Mouse (Mus musculus) embryonic facial prominence, embryonic 14.5 days (tissue): ENCODE measurements around the gene Stat5b. TPM values are rescaled to one million over a fixed set of nuclear protein-coding genes. Genes with fewer than 3 reads are reported as not detected.

Source experiments
- ATAC-seq: fragments of 200-750 bp; cut with Nextera tagmentation; 2 replicates; pipeline ENCODE4 v1.8.0; 2017; ENCODE audit warnings: low read depth, moderate number of reproducible peaks, moderate TSS enrichment
- DNase-seq: peaks from one replicate; pipeline ENCODE4 v3.0.0-alpha.2; 2015; ENCODE audit warnings: low spot score
- H3K27ac ChIP-seq: fragments of 300-500 bp; sonication (generic); replicated peaks from 2 replicates; pipeline ENCODE4 v1.5.1; 2014; ENCODE audit warnings: low read depth, mild to moderate bottlenecking, low read length, moderate library complexity
- H3K27me3 ChIP-seq: fragments of 300-500 bp; sonication (generic); replicated peaks from 2 replicates; pipeline ENCODE4 v1.6.1; 2014; ENCODE audit warnings: low read length; ENCODE audit not compliant: control insufficient read depth, insufficient read depth
- H3K36me3 ChIP-seq: fragments of 300-500 bp; sonication (generic); 2 replicates; pipeline ENCODE4 v1.6.1; 2014; ENCODE audit warnings: low read length, mixed read lengths; ENCODE audit not compliant: control insufficient read depth, insufficient read depth
- H3K4me1 ChIP-seq: fragments of 300-500 bp; sonication (generic); 2 replicates; pipeline ENCODE4 v1.6.1; 2014; ENCODE audit warnings: antibody characterized with exemption, low read length; ENCODE audit not compliant: control insufficient read depth, insufficient read depth
- H3K4me2 ChIP-seq: fragments of 300-500 bp; sonication (generic); 2 replicates; pipeline ENCODE4 v1.6.1; 2014; ENCODE audit warnings: low read depth, mild to moderate bottlenecking, low read length, moderate library complexity, mixed read lengths
- H3K4me3 ChIP-seq: fragments of 300-500 bp; sonication (generic); 2 replicates; pipeline ENCODE4 v1.5.1; 2014; ENCODE audit warnings: low read depth, mild to moderate bottlenecking, low read length
- H3K9ac ChIP-seq: fragments of 300-500 bp; sonication (generic); 2 replicates; pipeline ENCODE4 v1.6.1; 2014; ENCODE audit warnings: low read depth, mild to moderate bottlenecking, low read length, moderate library complexity, mixed read lengths
- H3K9me3 ChIP-seq: fragments of 300-500 bp; sonication (generic); 2 replicates; pipeline ENCODE4 v1.6.1; 2016; ENCODE audit warnings: low read length; ENCODE audit not compliant: control insufficient read depth
- WGBS: fragments of 180-500 bp; shearing (Covaris S2); extraction: QIAGEN DNeasy Blood & Tissue Kit; methylation state at CpG from one replicate; pipeline ENCODE4 v1.1.7; 2014; 5-methylcytosine and 5-hydroxymethylcytosine counted together
- polyA plus RNA-seq: library from polyadenylated mRNA; unstranded; fragments of >200 nt; fragmentation: Nextera tagmentation; extraction: Ambion mirVana; gene quantifications from 2 replicates; pipeline ENCODE4 v1.2.1, GENCODE M21; 2014

The Stat5b gene
- polyA plus RNA-seq, 1 experiment from 2014 or later: 27.6 TPM

DNA sequence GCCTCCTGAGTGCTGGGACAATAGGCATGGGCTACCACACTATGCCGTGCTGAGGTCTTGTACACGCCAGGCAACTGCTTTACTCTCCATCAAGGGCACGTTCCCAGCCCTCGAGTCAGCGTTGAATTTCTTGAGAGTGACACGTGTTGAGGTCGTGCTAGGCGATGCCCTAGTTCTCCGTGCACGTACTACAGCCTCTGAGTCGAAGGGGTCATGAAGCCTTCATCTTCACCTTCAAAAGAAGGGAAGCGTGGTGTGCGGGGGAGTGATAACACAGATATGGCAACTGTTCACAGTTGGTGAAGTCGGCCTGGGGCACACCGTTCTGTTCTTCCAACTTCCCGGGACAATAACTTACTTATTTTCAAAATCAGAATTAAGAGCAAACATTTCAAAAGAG lies 30.9 kb downstream of the Stat5b start:
- H3K9ac ChIP-seq: no peak overlapping the region
- 48% methylated on average over 16 of the region's 16 CpGs for WGBS
- no peaks in the 10 kb centered on the region for H3K27me3 ChIP-seq
- H3K4me3 ChIP-seq: no peak overlapping the region
- H3K4me1 ChIP-seq: peaks cover 9% of the 10 kb centered on the region
- H3K9me3 ChIP-seq: no peaks in the 10 kb centered on the region
- ATAC-seq: no peak
- no peak overlapping the region for H3K27ac ChIP-seq
- no peaks in the 10 kb centered on the region for H3K36me3 ChIP-seq
- H3K4me2 ChIP-seq: no peak overlapping the region
- DNase-seq: no peak

- H3K4me3 ChIP-seq: no peak overlapping the region
- no peak for ATAC-seq
- WGBS: 76% methylated on average over 8 of the region's 8 CpGs
These were observed 31.5 kb downstream of the Stat5b start for GRCm38 (mm10) chr11:100819048-100819447.

DNA sequence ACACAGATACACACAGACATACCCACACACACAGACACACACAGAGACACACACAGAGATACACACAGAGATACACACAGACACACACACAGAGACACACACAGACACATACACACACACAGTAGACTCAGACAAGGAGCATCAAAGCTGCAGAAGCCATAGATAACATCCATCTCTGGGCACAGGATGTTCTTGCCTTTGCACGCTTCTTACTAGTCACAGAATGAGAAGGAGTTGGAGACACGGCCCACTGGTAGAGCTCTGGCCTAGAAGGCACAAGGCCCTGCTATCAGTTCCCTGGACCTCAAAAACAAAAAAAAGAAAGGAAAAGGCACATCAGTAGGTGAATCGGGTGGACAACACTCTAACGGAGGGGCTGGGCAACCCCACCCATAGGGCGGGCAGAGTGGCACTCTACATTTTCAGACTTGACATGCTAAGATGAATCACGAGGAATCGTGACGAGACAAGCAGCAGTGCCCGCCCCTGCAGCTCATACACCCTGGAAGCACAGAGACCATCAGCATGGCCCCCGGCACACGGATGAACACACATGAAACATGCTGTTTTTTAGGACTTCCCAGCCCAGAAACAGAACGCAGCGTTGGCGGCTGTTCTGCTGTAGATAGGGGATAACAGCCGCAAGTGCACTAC lies 32.0 kb downstream of the Stat5b start:
- Histone ChIP-seq H3K4me2 (no peak overlapping the region), H3K27me3 (no peaks in the 10 kb centered on the region), H3K36me3 (no peaks in the 10 kb centered on the region), H3K9me3 (no peaks in the 10 kb centered on the region), H3K27ac (no peak overlapping the region), H3K4me3 (no peak overlapping the region), H3K4me1 (peaks cover 9% of the 10 kb centered on the region), H3K9ac (no peak overlapping the region)
- ATAC-seq: no peak
- WGBS: 91% methylated on average over 15 of the region's 15 CpGs
- DNase-seq: no peak

More at GRCm38 (mm10) chr11:100819048-100819447, 31.5 kb downstream of the Stat5b start:
- Histone ChIP-seq H3K9me3 (no peaks in the 10 kb centered on the region), H3K27ac (no peak overlapping the region), H3K4me1 (peaks cover 9% of the 10 kb centered on the region), H3K4me2 (no peak overlapping the region), H3K9ac (no peak overlapping the region), H3K36me3 (no peaks in the 10 kb centered on the region), H3K27me3 (no peaks in the 10 kb centered on the region)
- no peak for DNase-seq

DNA sequence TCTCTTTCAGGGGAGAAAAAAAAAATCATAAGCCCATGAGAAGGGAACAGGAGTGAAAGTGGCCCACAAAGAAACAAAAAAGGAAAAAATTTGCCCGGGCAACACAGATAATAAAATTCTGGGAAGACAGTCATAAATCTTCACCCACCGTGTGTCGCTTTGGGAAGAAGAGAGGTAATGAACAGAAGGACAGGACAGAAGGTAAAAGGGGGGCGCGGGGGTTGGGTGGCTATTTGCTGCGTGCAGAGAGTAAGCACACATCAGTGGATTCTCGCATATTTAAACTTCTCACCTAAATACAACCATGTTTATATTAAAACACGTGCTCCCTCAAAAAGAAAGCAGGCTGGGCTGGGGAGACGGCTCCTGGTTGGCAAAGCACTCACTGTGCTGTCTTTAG lies 33.2 kb downstream of the Stat5b start:
- H3K27ac ChIP-seq: no peak overlapping the region
- H3K9me3 ChIP-seq: no peaks in the 10 kb centered on the region
- no peak overlapping the region for H3K4me2 ChIP-seq
- ATAC-seq: no peak
- H3K27me3 ChIP-seq: no peaks in the 10 kb centered on the region
- no peaks in the 10 kb centered on the region for H3K36me3 ChIP-seq
- peaks cover 9% of the 10 kb centered on the region for H3K4me1 ChIP-seq
- H3K9ac ChIP-seq: no peak overlapping the region
- H3K4me3 ChIP-seq: no peak overlapping the region
- WGBS: 76% methylated on average over 9 of the region's 9 CpGs
- no peak for DNase-seq

GRCm38 (mm10) chr11:100816801-100817200 lies 33.7 kb downstream of the Stat5b start:
- Histone ChIP-seq H3K4me3 (no peak overlapping the region), H3K36me3 (no peaks in the 10 kb centered on the region), H3K9ac (no peak overlapping the region), H3K4me1 (peaks cover 9% of the 10 kb centered on the region), H3K9me3 (no peaks in the 10 kb centered on the region), H3K4me2 (no peak overlapping the region), H3K27me3 (no peaks in the 10 kb centered on the region), H3K27ac (no peak overlapping the region)
- WGBS: 78% methylated on average over 4 of the region's 4 CpGs
- no peak for ATAC-seq
- no peak for DNase-seq

DNA sequence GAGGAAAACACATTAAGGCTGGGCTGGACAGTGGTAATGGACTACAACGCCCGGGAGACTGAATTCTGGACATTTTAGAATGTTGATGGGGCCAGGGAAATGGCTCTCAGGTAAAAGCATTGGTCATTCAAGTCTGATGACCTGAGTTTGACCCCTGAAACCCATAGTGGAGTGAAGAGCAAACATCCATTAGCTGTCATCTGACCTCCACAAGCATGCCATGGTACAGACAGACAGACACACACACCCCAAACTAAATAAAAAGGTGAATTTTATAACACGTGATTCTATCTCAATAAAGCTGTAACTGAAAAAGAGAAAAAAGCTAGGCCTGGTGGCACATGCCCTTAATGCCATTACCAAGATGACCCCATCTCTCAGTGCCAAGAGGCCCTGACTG lies 34.2 kb downstream of the Stat5b start:
- ATAC-seq (no peak), DNase-seq (no peak)
- Histone ChIP-seq H3K27ac (no peak overlapping the region), H3K4me1 (peaks cover 9% of the 10 kb centered on the region), H3K9ac (no peak overlapping the region), H3K9me3 (no peaks in the 10 kb centered on the region), H3K4me3 (no peak overlapping the region), H3K27me3 (no peaks in the 10 kb centered on the region), H3K4me2 (no peak overlapping the region), H3K36me3 (no peaks in the 10 kb centered on the region)
- WGBS: 80% methylated on average over 3 of the region's 3 CpGs

DNA sequence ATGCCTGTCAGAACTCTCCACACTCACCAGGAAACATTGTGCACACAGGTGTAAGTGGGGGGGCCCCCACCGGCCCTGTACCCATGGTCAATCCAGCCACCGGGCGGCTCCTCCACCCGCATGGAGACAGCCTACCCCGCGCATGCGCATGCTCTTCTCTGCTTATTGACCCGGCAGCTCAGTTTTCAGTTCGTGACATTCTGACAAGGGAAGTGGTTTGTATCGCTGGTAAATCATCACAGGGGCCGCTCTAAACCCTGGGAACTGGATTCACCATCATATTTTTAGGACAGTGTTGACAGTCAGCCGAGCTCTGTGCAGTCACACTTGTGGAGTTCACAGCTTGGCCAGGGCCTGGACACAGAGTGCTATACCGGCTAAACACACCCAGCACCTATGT lies 36.0 kb downstream of the Stat5b start:
- ATAC-seq (no peak), DNase-seq (peak; percentile 66)
- H3K27ac ChIP-seq: no peak overlapping the region
- H3K4me3 ChIP-seq: no peak overlapping the region
- H3K4me2 ChIP-seq: peak overlapping the region; percentile 35
- no peaks in the 10 kb centered on the region for H3K27me3 ChIP-seq
- no peak overlapping the region for H3K9ac ChIP-seq
- H3K9me3 ChIP-seq: no peaks in the 10 kb centered on the region
- peaks cover 9% of the 10 kb centered on the region for H3K4me1 ChIP-seq
- WGBS: 42% methylated on average over 13 of the region's 13 CpGs
- no peaks in the 10 kb centered on the region for H3K36me3 ChIP-seq

DNA sequence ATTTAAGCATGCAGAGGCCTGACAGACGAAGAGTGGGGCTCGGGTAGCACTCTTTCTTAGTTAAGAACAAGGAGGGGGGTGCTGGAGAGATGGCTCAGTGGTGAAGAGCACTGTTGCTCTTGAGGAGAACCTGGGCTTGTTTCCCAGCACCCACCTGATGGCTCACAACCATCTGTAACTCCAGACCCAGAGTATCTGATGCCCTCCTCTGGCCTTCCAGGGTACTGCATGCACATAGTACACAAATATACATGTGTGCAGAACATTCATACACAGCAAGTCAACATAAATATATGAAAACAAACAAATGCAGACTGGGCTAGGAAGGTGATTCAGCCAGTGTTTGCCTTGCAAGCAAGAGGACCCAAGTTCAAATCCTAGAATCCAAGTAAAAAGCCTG lies 39.4 kb downstream of the Stat5b start:
- Histone ChIP-seq H3K4me3 (no peak overlapping the region), H3K9ac (no peak overlapping the region), H3K36me3 (0 out of 2 replicates have a peak, but pooled peaks cover 8% of the 10 kb centered on the region), H3K27me3 (no peaks in the 10 kb centered on the region), H3K4me2 (no peak overlapping the region), H3K27ac (no peak overlapping the region; the same call in 1 of the 2 replicates), H3K9me3 (no peaks in the 10 kb centered on the region), H3K4me1 (peaks cover 7% of the 10 kb centered on the region; the same call in 1 of the 2 replicates)
- 65% methylated on average over 2 of the region's 2 CpGs for WGBS
- ATAC-seq (no peak), DNase-seq (no peak)

GRCm38 (mm10) chr11:100810516-100810915 lies 40.0 kb downstream of the Stat5b start:
- Histone ChIP-seq H3K27me3 (no peaks in the 10 kb centered on the region), H3K27ac (no peak overlapping the region; the same call in 1 of the 2 replicates), H3K36me3 (0 out of 2 replicates have a peak, but pooled peaks cover 11% of the 10 kb centered on the region), H3K4me1 (peaks cover 7% of the 10 kb centered on the region; the same call in 1 of the 2 replicates), H3K4me3 (no peak overlapping the region), H3K9ac (no peak overlapping the region), H3K4me2 (no peak overlapping the region), H3K9me3 (no peaks in the 10 kb centered on the region)
- DNase-seq (peak; percentile 54), ATAC-seq (peak; percentile 65)
- WGBS: 34% methylated on average over 9 of the region's 9 CpGs
